Mouse (Mus musculus): ENCODE results near the gene 2010111I01Rik.

DNA sequence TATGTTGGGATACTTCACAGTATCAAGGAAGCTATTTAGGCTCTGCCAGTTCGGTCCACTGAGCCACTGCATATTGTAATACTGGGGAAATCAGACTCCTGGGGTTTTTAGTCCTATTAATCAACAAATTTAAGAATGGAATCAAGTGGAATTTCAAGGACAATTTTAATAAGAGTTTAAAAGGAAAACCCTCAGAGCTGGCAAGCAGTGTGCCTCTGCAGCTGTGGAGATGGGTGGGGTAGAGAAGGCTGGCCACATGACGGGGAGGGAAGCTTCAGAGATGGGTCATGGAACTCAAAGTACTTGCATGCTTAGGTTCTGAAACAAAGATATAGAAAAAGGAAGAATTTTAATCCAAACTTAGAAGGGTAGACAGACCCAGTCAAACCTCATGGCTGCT, 116.1 kb downstream of the 2010111I01Rik start:
- TF ChIP-seq POLR2A (IDR thresholded peaks at IDR 0.05; ENCODE audit: insufficient read depth, low read depth, low read length) = no peak
- TF ChIP-seq CTCF (IDR thresholded peaks at IDR 0.05; ENCODE audit: insufficient read depth, low read depth, low read length) = no peak
